11 mouse cellular contexts compared by ENCODE assay signal in genomic region chr11:118360491-118360890, GRCm38 (mm10). TPM values are rescaled to one million over a fixed set of nuclear protein-coding genes. Genes with fewer than 3 reads are reported as not detected.
DNase-seq lines count a peak whose midpoint lies in the region; ATAC-seq and TF ChIP-seq lines count a peak whose summit lies in the region.
"Had no signal": no experiment of that assay in that cellular context is flagged by ENCODE, and none has a peak within 500 bp of the region (broad histone marks: within the 10 kb centered on the region; RNA-seq: fewer than 3 reads in every experiment).

No protein-coding gene starts in this region.

- H3K36me3 ChIP-seq in heart, embryonic 10.5 days = no peaks in the 10 kb centered on the region
- H3K36me3 ChIP-seq in forebrain, postnatal 0 days (ENCODE audit: insufficient read depth) = no peaks in the 10 kb centered on the region
- no peaks in the 10 kb centered on the region for H3K36me3 ChIP-seq in midbrain, embryonic 16.5 days (ENCODE audit: control insufficient read depth, insufficient read depth, low read length)

- H3K27ac ChIP-seq in heart, embryonic 10.5 days = 0 out of 2 replicates have a peak overlapping the region, but pooled peaks have one; percentile 16
- 0 out of 2 replicates have a peak overlapping the region, but pooled peaks have one; percentile 2 for H3K27ac ChIP-seq in forebrain, postnatal 0 days (ENCODE audit: low read depth, low read length)
- H3K27ac ChIP-seq in midbrain, embryonic 16.5 days (ENCODE audit: low read length) = no peak overlapping the region

- no peaks in the 10 kb centered on the region for H3K9me3 ChIP-seq in heart, embryonic 10.5 days
- H3K9me3 ChIP-seq in forebrain, postnatal 0 days (ENCODE audit: low read length) = no peaks in the 10 kb centered on the region
- H3K9me3 ChIP-seq in midbrain, embryonic 16.5 days (replicated peaks; ENCODE audit: control insufficient read depth, low read length, poor library complexity, severe bottlenecking) = no peaks in the 10 kb centered on the region

- no peak for TF ChIP-seq POLR2A in brain, embryonic 14.5 days (IDR thresholded peaks at IDR 0.05; ENCODE audit: borderline replicate concordance, extremely low read depth, insufficient read depth, insufficient read length, poor library complexity, severe bottlenecking)

- intact Hi-C loops in heart, postnatal 10 days (cut with DNase I) = no loop called here

- peak; percentile 16 for ATAC-seq in forebrain, postnatal 0 days
- no peak for ATAC-seq in midbrain, embryonic 16.5 days
- ATAC-seq in megakaryocyte progenitor cell, adult 5-6 weeks (replicated peaks; ENCODE audit: poor library complexity) = no peak

- no peaks in the 10 kb centered on the region; the same call in 1 of the 2 replicates for H3K27me3 ChIP-seq in heart, embryonic 10.5 days (ENCODE audit: insufficient read depth, poor library complexity, severe bottlenecking)
- no peaks in the 10 kb centered on the region for H3K27me3 ChIP-seq in forebrain, postnatal 0 days (ENCODE audit: insufficient read depth, low read length)
- no peaks in the 10 kb centered on the region for H3K27me3 ChIP-seq in midbrain, embryonic 16.5 days (ENCODE audit: control insufficient read depth, insufficient read depth, low read depth, low read length)

- peaks cover 62% of the 10 kb centered on the region for H3K4me1 ChIP-seq in heart, embryonic 10.5 days
- H3K4me1 ChIP-seq in forebrain, postnatal 0 days (ENCODE audit: insufficient read depth) = peaks cover 10% of the 10 kb centered on the region; the same call in 1 of the 2 replicates
- peaks cover 9% of the 10 kb centered on the region for H3K4me1 ChIP-seq in midbrain, embryonic 16.5 days (ENCODE audit: control insufficient read depth, insufficient read depth, low read length)

- no peak overlapping the region for H3K4me3 ChIP-seq in heart, embryonic 10.5 days
- H3K4me3 ChIP-seq in forebrain, postnatal 0 days (ENCODE audit: low read depth, low read length) = no peak overlapping the region
- no peak overlapping the region for H3K4me3 ChIP-seq in midbrain, embryonic 16.5 days (ENCODE audit: low read depth, low read length)

- TF ChIP-seq CTCF in brain, embryonic 14.5 days (IDR thresholded peaks at IDR 0.05; ENCODE audit: borderline replicate concordance, extremely low read depth, insufficient read depth, insufficient read length) = no peak
- TF ChIP-seq CTCF in forebrain, postnatal 0 days (IDR thresholded peaks at IDR 0.05; ENCODE audit: low read depth) = no peak

- WGBS in heart, embryonic 10.5 days = 59% methylated on average over 7 of the region's 7 CpGs
- WGBS in forebrain, postnatal 0 days = 74% methylated on average over 7 of the region's 7 CpGs
- 86% methylated on average over 7 of the region's 7 CpGs for WGBS in midbrain, embryonic 16.5 days

- H3K4me2 ChIP-seq in forebrain, postnatal 0 days (ENCODE audit: low read depth) = no peak overlapping the region
- no peak overlapping the region for H3K4me2 ChIP-seq in midbrain, embryonic 16.5 days (ENCODE audit: low read length)

- DNase-seq in heart, embryonic 10.5 days (ENCODE audit: low spot score) = no peak
- no peak for DNase-seq in heart, postnatal 10 days
- DNase-seq in brain, embryonic 14.5 days (ENCODE audit: low read depth) = peak; percentile 37
- peak; percentile 41 for DNase-seq in forebrain, postnatal 0 days
- peak; percentile 79 for DNase-seq in lung, postnatal 36 days
- DNase-seq in adrenal gland, postnatal 36 days = no peak
- DNase-seq: adrenal gland, adult 2 months; retina, postnatal 1 day had no signal

- no peak overlapping the region for H3K9ac ChIP-seq in forebrain, postnatal 0 days
- H3K9ac ChIP-seq in midbrain, embryonic 16.5 days (ENCODE audit: low read depth, low read length) = no peak overlapping the region

RNA-seq across cellular contexts. Expression of gene Timp2, which starts 5.0 kb away (rescaled TPM):
- polyA plus RNA-seq in heart, embryonic 10.5 days (2016; fragmentation: Nextera tagmentation; extraction: Ambion mirVana) = 37.4 and 39.2 TPM in 2 replicates
- total RNA-seq in heart, postnatal 10 days (2021) = 100 to 1,000 TPM; 199 to 211 TPM
- 77.6 and 95.4 TPM in 2 replicates for polyA plus RNA-seq in brain, embryonic 14.5 days (2012; rRNA removed)
- total RNA-seq in forebrain, postnatal 0 days (2014; rRNA removed) = 174 and 208 TPM in 2 replicates
- 121 and 165 TPM in 2 replicates for polyA plus RNA-seq in forebrain, postnatal 0 days (2015; fragmentation: Nextera tagmentation; extraction: Ambion mirVana)
- polyA plus RNA-seq in midbrain, embryonic 16.5 days (2015; fragmentation: Nextera tagmentation; extraction: Ambion mirVana) = 83.6 and 98.8 TPM in 2 replicates
- total RNA-seq in megakaryocyte progenitor cell, adult 5-6 weeks (2015) = 7.4 and 9.5 TPM in 2 replicates
- total RNA-seq in megakaryocyte progenitor cell, adult 5-6 weeks (2017) = 9.7 and 10.1 TPM in 2 replicates
- 100 to 1,000 TPM in 1 of 2 experiments, 10 to 100 TPM in 1; 84.0 to 156 TPM for total RNA-seq in adrenal gland, postnatal 36 days (2021)

RNA-seq across cellular contexts. Expression of gene Cep295nl, which starts 18.2 kb away (rescaled TPM):
- 0.20 and 0.38 TPM in 2 replicates for polyA plus RNA-seq in heart, embryonic 10.5 days (2016; fragmentation: Nextera tagmentation; extraction: Ambion mirVana)
- total RNA-seq in heart, postnatal 10 days (2021) = 1 to 10 TPM; 1.4 to 2.0 TPM
- polyA plus RNA-seq in brain, embryonic 14.5 days (2012; rRNA removed) = 0.10 and 0.45 TPM in 2 replicates
- total RNA-seq in forebrain, postnatal 0 days (2014; rRNA removed) = 0.33 and 1.5 TPM in 2 replicates
- 0.14 and 0.21 TPM in 2 replicates for polyA plus RNA-seq in forebrain, postnatal 0 days (2015; fragmentation: Nextera tagmentation; extraction: Ambion mirVana)
- 0.10 and 0.15 TPM in 2 replicates for polyA plus RNA-seq in midbrain, embryonic 16.5 days (2015; fragmentation: Nextera tagmentation; extraction: Ambion mirVana)
- 0.22 TPM in 1 of 2 replicates, not detected in the other for total RNA-seq in megakaryocyte progenitor cell, adult 5-6 weeks (2015)
- total RNA-seq in megakaryocyte progenitor cell, adult 5-6 weeks (2017) = 0.54 TPM in 1 of 2 replicates, not detected in the other
- total RNA-seq in adrenal gland, postnatal 36 days (2021) = 1 to 10 TPM in 1 of 2 experiments, under 1 TPM in 1; 0.46 to 1.1 TPM
- total RNA-seq: liver, adult 2 months had no signal
- polyA plus RNA-seq: adrenal gland, adult 2 months; liver, adult 2 months had no signal

RNA-seq across cellular contexts. Expression of gene Lgals3bp, which starts 41.4 kb away (rescaled TPM):
- 5.1 and 6.2 TPM in 2 replicates for polyA plus RNA-seq in heart, embryonic 10.5 days (2016; fragmentation: Nextera tagmentation; extraction: Ambion mirVana)
- total RNA-seq in heart, postnatal 10 days (2021) = 10 to 100 TPM; 31.3 to 31.7 TPM
- 5.6 and 7.0 TPM in 2 replicates for polyA plus RNA-seq in brain, embryonic 14.5 days (2012; rRNA removed)
- 15.5 and 15.6 TPM in 2 replicates for total RNA-seq in forebrain, postnatal 0 days (2014; rRNA removed)
- polyA plus RNA-seq in forebrain, postnatal 0 days (2015; fragmentation: Nextera tagmentation; extraction: Ambion mirVana) = 13.7 and 16.4 TPM in 2 replicates
- 3.8 and 4.4 TPM in 2 replicates for polyA plus RNA-seq in midbrain, embryonic 16.5 days (2015; fragmentation: Nextera tagmentation; extraction: Ambion mirVana)
- total RNA-seq in megakaryocyte progenitor cell, adult 5-6 weeks (2015) = 92.3 and 118 TPM in 2 replicates
- 51.7 and 56.3 TPM in 2 replicates for total RNA-seq in megakaryocyte progenitor cell, adult 5-6 weeks (2017)
- total RNA-seq in adrenal gland, postnatal 36 days (2021) = 100 to 1,000 TPM; 122 to 138 TPM

RNA-seq across cellular contexts. Expression of gene Cant1, which starts 58.4 kb away (rescaled TPM):
- 22.4 and 23.5 TPM in 2 replicates for polyA plus RNA-seq in heart, embryonic 10.5 days (2016; fragmentation: Nextera tagmentation; extraction: Ambion mirVana)
- total RNA-seq in heart, postnatal 10 days (2021) = 10 to 100 TPM; 20.4 to 22.0 TPM
- polyA plus RNA-seq in brain, embryonic 14.5 days (2012; rRNA removed) = 38.8 and 45.7 TPM in 2 replicates
- 38.6 and 52.4 TPM in 2 replicates for total RNA-seq in forebrain, postnatal 0 days (2014; rRNA removed)
- 27.8 and 31.6 TPM in 2 replicates for polyA plus RNA-seq in forebrain, postnatal 0 days (2015; fragmentation: Nextera tagmentation; extraction: Ambion mirVana)
- 24.9 and 27.8 TPM in 2 replicates for polyA plus RNA-seq in midbrain, embryonic 16.5 days (2015; fragmentation: Nextera tagmentation; extraction: Ambion mirVana)
- total RNA-seq in megakaryocyte progenitor cell, adult 5-6 weeks (2015) = 17.6 and 19.2 TPM in 2 replicates
- 18.7 and 20.0 TPM in 2 replicates for total RNA-seq in megakaryocyte progenitor cell, adult 5-6 weeks (2017)
- 10 to 100 TPM; 34.9 to 38.0 TPM for total RNA-seq in adrenal gland, postnatal 36 days (2021)

Comparison
In these comparisons a context has a peak if more than half of its experiments do, and no peak if none do; other contexts are left out.
1. DNase-seq: peak in brain, embryonic 14.5 days (single experiment), forebrain, postnatal 0 days (single experiment) and lung, postnatal 36 days (single experiment); none in heart, embryonic 10.5 days (single experiment), heart, postnatal 10 days (0 of 2) and adrenal gland, postnatal 36 days (0 of 2).
2. RNA of gene Timp2, which starts 5.0 kb away (total RNA-seq): 199 to 211 TPM in heart, postnatal 10 days, 174 to 208 TPM in forebrain, postnatal 0 days and 84.0 to 156 TPM in adrenal gland, postnatal 36 days; 7.4 to 10.1 TPM in megakaryocyte progenitor cell, adult 5-6 weeks; every median in the first group is over 4 times any median in the second.